Mouse (Mus musculus): ENCODE data around the gene Kcnma1.

- no peak for TF ChIP-seq CTCF (IDR thresholded peaks at IDR 0.05; ENCODE audit: borderline replicate concordance, control insufficient read depth, extremely low read depth, insufficient read depth, low read length, poor library complexity)
- no peak for TF ChIP-seq POLR2A (IDR thresholded peaks at IDR 0.05; ENCODE audit: control insufficient read depth, extremely low read depth, insufficient read depth, low read length, poor library complexity)
Observed at GRCm38 (mm10) chr14:23762471-23762870, 251.8 kb downstream of the Kcnma1 start.
